Mouse (Mus musculus): Measurements from ENCODE around the gene Csta1. TPM values are rescaled to one million over a fixed set of nuclear protein-coding genes. Genes with fewer than 3 reads are reported as not detected.
"Not testable (repeated sequence)": the region's sequence is repeated elsewhere in the genome, so short reads cannot be mapped to it uniquely, and the experiment has no call there.

Gene Csta1
- polyA plus RNA-seq (2014; fragmentation: Nextera tagmentation; extraction: Ambion mirVana): 0.15 TPM in 1 of 2 replicates, not detected in the other

DNA sequence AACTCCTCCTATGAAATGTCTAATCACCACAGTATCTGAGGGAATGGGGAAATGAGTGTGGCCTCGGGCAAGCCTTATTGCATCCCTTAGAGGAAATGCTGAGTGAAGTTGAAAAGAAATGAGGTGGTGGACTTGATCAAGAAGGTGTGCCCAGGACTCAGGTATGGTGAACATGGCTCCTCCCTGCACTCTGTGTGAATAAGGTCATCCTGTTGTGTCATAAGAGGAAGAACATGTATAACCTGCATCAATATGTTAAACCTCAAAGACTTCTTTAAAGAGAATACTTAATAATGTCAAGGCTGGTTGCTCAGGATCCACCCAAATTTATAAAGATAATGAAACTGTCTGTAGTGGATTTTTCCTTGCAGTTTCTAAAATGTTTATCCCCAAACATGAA is at the start of gene Csta1:
TSS of gene Csta1 (minus strand) at position 101 of the 400 bp plus-strand sequence.
- H3K27ac ChIP-seq (ENCODE audit: low read depth, low read length): no peak within 1 kb of the TSS
- H3K27me3 ChIP-seq (ENCODE audit: control insufficient read depth, insufficient read depth, low read length): no peaks in the 10 kb centered on the region
- no peak within 1 kb of the TSS for H3K4me3 ChIP-seq (ENCODE audit: low read depth, low read length)
- no peaks in the 10 kb centered on the region for H3K4me1 ChIP-seq (replicated peaks; ENCODE audit: control insufficient read depth, insufficient read depth, low read length)
- no peak within 1 kb of the TSS for H3K4me2 ChIP-seq (replicated peaks; ENCODE audit: low read depth, low read length)
- H3K36me3 ChIP-seq (ENCODE audit: control insufficient read depth, insufficient read depth, low read length): no peaks in the 10 kb centered on the region
- 78% methylated on average over 1 of the region's 1 CpGs for WGBS
- DNase-seq (ENCODE audit: low spot score): no peak
- no peaks in the 10 kb centered on the region for H3K9me3 ChIP-seq (ENCODE audit: control insufficient read depth, low read length)
- no peak for ATAC-seq (ENCODE audit: low FRiP score)
- H3K9ac ChIP-seq (ENCODE audit: low read depth, low read length): no peak within 1 kb of the TSS

DNA sequence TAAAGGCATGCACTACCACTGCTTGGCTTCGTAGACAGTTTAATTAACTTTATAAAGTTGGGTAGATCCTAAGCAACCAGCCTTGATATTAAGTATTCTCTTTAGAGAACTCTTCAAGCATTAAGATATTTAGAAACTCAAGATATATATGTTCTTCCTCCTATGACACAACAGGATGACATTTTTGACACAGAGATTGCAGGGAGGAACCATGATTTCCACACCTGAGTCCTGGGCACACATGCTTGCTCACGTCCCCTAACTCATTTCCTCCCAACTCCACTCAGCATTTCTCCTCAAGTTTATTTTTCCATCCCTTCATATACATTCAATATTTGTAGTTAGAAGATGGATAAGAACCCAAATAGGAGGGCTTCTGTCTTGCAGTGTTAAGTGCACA is 48.9 kb upstream of the Csta1 start:
- DNase-seq (ENCODE audit: low spot score) (no peak), ATAC-seq (ENCODE audit: low FRiP score) (no peak)
- Histone ChIP-seq H3K9ac (ENCODE audit: low read depth, low read length) (no peak overlapping the region), H3K4me2 (replicated peaks; ENCODE audit: low read depth, low read length) (no peak overlapping the region), H3K4me1 (replicated peaks; ENCODE audit: control insufficient read depth, insufficient read depth, low read length) (no peaks in the 10 kb centered on the region), H3K27me3 (ENCODE audit: control insufficient read depth, insufficient read depth, low read length) (no peaks in the 10 kb centered on the region), H3K27ac (ENCODE audit: low read depth, low read length) (no peak overlapping the region), H3K9me3 (ENCODE audit: control insufficient read depth, low read length) (no peaks in the 10 kb centered on the region), H3K36me3 (ENCODE audit: control insufficient read depth, insufficient read depth, low read length) (no peaks in the 10 kb centered on the region), H3K4me3 (ENCODE audit: low read depth, low read length) (no peak overlapping the region)
- WGBS: 89% methylated on average over 2 of the region's 2 CpGs

DNA sequence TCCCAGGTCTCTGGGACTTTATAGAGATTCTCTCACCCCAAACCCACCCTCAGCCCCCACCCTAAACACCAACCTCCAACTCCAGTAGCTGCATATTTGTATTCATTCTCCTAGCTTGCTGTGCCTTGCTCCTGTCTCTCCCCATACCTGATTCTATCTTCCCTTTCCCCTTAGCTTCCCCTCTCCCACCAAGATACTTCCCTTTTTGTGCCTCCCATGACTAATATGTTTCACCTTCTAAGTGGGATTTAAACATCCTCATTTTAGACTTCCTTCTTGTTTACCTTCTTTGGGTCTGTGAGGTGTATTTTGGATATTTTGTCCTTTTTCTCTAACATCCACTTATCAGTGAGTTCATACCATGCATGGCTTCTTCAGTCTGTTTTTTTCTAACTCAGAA is 45.1 kb upstream of the Csta1 start:
- H3K4me3 ChIP-seq (ENCODE audit: low read depth, low read length): no peak overlapping the region
- ATAC-seq (ENCODE audit: low FRiP score) (no peak), DNase-seq (ENCODE audit: low spot score) (no peak)
- H3K9me3 ChIP-seq (ENCODE audit: control insufficient read depth, low read length): no peaks in the 10 kb centered on the region
- H3K27me3 ChIP-seq (ENCODE audit: control insufficient read depth, insufficient read depth, low read length): no peaks in the 10 kb centered on the region
- no peak overlapping the region for H3K27ac ChIP-seq (ENCODE audit: low read depth, low read length)
- no peak overlapping the region for H3K9ac ChIP-seq (ENCODE audit: low read depth, low read length)
- no peaks in the 10 kb centered on the region for H3K4me1 ChIP-seq (replicated peaks; ENCODE audit: control insufficient read depth, insufficient read depth, low read length)
- H3K36me3 ChIP-seq (ENCODE audit: control insufficient read depth, insufficient read depth, low read length): no peaks in the 10 kb centered on the region
- no peak overlapping the region for H3K4me2 ChIP-seq (replicated peaks; ENCODE audit: low read depth, low read length)

DNA sequence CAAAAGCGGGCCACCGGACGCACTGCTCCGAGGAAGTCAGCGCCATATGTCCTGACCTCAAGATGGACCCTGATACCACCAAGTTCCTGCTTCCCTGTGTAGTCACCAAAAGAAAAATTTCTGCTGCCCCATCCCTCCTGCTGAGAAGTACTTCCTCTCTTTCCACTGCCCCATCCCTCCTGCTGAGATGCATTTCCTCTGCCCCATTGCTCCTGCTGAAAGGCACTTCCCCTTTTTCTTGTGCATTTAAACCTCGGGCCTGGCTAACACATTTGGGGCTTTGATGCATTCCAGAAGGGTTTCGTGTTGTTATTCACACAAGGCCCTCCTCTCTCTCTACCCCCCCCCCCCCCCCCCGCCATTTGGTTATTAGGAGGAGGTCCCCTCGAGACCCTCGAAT is 36.8 kb upstream of the Csta1 start:
- not testable (repeated sequence) for H3K9ac ChIP-seq (ENCODE audit: low read depth, low read length); ATAC-seq (ENCODE audit: low FRiP score); H3K27me3 ChIP-seq (ENCODE audit: control insufficient read depth, insufficient read depth, low read length); DNase-seq (ENCODE audit: low spot score); H3K4me3 ChIP-seq (ENCODE audit: low read depth, low read length); H3K27ac ChIP-seq (ENCODE audit: low read depth, low read length); H3K4me1 ChIP-seq (replicated peaks; ENCODE audit: control insufficient read depth, insufficient read depth, low read length); H3K4me2 ChIP-seq (replicated peaks; ENCODE audit: low read depth, low read length); H3K36me3 ChIP-seq (ENCODE audit: control insufficient read depth, insufficient read depth, low read length); H3K9me3 ChIP-seq (ENCODE audit: control insufficient read depth, low read length)
- 82% methylated on average over 9 of the region's 10 CpGs for WGBS

DNA sequence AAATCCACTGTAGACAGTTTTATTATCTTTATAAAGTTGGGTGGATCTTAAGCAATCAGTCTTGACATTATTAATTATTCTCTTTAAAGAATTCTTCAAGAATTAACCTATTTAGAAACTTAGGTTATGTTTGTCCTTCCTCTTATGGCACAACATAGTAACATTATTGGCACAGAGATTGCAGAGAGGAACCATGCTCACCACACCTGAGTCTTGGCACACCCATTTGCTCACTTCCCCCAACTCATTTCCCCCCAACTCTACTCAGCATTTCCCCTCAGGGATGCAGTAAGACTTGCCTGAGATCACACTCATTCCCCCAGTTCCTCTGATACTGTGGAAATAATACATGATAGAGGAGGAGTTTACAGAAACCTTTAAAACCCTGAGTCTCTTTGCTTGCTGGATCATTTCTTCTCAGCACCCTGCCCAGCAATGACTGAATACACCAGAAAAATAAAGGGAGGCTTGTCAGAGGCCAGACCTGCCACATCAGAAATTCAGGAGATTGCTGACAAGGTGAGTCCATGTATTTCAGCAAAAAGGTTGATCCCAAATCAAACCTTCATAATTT is 25.4 kb upstream of the Csta1 start, which contains the start of gene Stfa2l1:
TSS of gene Stfa2l1 (plus strand) at position 410 of the 574 bp plus-strand sequence.
- no peak within 1 kb of the TSS for H3K4me3 ChIP-seq (ENCODE audit: low read depth, low read length)
- no peaks in the 10 kb centered on the region for H3K9me3 ChIP-seq (ENCODE audit: control insufficient read depth, low read length)
- H3K9ac ChIP-seq (ENCODE audit: low read depth, low read length): no peak within 1 kb of the TSS
- ATAC-seq (ENCODE audit: low FRiP score) (no peak), DNase-seq (ENCODE audit: low spot score) (no peak)
- H3K36me3 ChIP-seq (ENCODE audit: control insufficient read depth, insufficient read depth, low read length): no peaks in the 10 kb centered on the region
- H3K4me1 ChIP-seq (replicated peaks; ENCODE audit: control insufficient read depth, insufficient read depth, low read length): no peaks in the 10 kb centered on the region
- no peaks in the 10 kb centered on the region for H3K27me3 ChIP-seq (ENCODE audit: control insufficient read depth, insufficient read depth, low read length)
- no peak within 1 kb of the TSS for H3K27ac ChIP-seq (ENCODE audit: low read depth, low read length)
- no peak within 1 kb of the TSS for H3K4me2 ChIP-seq (replicated peaks; ENCODE audit: low read depth, low read length)

DNA sequence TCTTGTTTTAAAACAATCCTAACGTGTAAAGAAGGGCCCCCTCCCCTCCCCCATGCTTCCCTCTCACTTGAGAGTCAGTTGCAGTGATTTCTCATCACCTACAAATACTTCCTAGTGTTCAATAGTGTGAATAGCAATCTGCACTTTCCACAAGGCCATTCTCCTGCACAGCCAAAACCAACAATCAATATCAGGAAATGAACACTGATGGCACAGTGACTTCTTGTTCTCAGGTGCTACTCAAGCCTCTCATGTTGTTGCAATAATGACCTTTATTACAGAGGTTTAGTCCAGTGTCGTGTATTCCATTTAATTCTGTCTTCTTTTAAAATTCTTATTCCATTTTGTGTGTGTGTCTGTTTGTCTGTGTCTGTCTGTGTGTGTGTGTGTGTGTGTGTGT is 7.2 kb upstream of the Csta1 start:
- H3K9me3 ChIP-seq (ENCODE audit: control insufficient read depth, low read length): no peaks in the 10 kb centered on the region
- no peak overlapping the region for H3K27ac ChIP-seq (ENCODE audit: low read depth, low read length)
- no peak overlapping the region for H3K4me3 ChIP-seq (ENCODE audit: low read depth, low read length)
- WGBS: 79% methylated on average over 2 of the region's 2 CpGs
- no peaks in the 10 kb centered on the region for H3K4me1 ChIP-seq (replicated peaks; ENCODE audit: control insufficient read depth, insufficient read depth, low read length)
- no peak overlapping the region for H3K4me2 ChIP-seq (replicated peaks; ENCODE audit: low read depth, low read length)
- no peak for ATAC-seq (ENCODE audit: low FRiP score)
- H3K36me3 ChIP-seq (ENCODE audit: control insufficient read depth, insufficient read depth, low read length): no peaks in the 10 kb centered on the region
- no peak for DNase-seq (ENCODE audit: low spot score)
- H3K9ac ChIP-seq (ENCODE audit: low read depth, low read length): no peak overlapping the region
- H3K27me3 ChIP-seq (ENCODE audit: control insufficient read depth, insufficient read depth, low read length): no peaks in the 10 kb centered on the region

DNA sequence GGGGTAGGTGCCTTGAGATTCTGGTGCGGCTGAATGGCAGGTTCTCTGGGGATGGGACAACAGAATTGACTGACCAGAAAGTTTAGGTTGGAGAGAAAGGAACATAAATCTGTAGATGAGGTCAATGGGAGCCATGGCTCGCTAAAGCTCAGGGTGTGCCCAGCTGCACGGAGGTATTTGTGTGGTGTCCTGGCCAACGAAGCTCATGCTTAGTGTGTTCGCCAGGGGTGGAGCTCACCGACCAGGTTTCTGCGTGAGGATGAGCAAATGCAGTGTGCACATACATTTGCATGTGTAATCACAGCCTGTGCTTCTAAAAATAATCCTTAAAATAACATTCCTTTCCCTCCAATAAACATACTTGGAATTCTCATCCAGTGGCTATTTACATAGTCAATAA is 2.9 kb downstream of the Csta1 start:
- Histone ChIP-seq H3K27ac (ENCODE audit: low read depth, low read length) (no peak overlapping the region), H3K9me3 (ENCODE audit: control insufficient read depth, low read length) (no peaks in the 10 kb centered on the region), H3K4me3 (ENCODE audit: low read depth, low read length) (no peak overlapping the region), H3K4me2 (replicated peaks; ENCODE audit: low read depth, low read length) (no peak overlapping the region), H3K9ac (ENCODE audit: low read depth, low read length) (no peak overlapping the region), H3K36me3 (ENCODE audit: control insufficient read depth, insufficient read depth, low read length) (no peaks in the 10 kb centered on the region), H3K27me3 (ENCODE audit: control insufficient read depth, insufficient read depth, low read length) (no peaks in the 10 kb centered on the region), H3K4me1 (replicated peaks; ENCODE audit: control insufficient read depth, insufficient read depth, low read length) (no peaks in the 10 kb centered on the region)
- ATAC-seq (ENCODE audit: low FRiP score): no peak
- DNase-seq (ENCODE audit: low spot score): no peak
- 95% methylated on average over 7 of the region's 7 CpGs for WGBS

DNA sequence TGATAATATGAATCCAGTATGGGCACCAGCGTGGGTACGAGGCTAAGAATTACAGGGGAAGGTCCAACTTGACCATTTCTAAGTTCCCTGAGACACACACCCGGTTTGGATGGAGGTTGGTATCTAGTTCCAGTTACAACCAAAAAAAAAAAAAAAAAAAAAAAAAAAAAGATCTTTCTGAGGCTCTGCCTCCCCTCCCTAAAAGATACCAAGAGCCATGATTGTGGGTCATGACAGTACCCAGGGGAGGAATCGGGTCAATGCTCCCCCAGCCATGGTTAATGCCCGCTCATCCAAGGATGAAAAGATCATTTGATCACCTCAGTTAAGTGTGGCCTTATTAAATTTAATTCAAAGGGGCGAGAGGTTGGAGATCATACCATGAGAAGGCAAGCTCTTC is 15.3 kb downstream of the Csta1 start:
- H3K9ac ChIP-seq (ENCODE audit: low read depth, low read length); H3K27ac ChIP-seq (ENCODE audit: low read depth, low read length); H3K36me3 ChIP-seq (ENCODE audit: control insufficient read depth, insufficient read depth, low read length); H3K4me1 ChIP-seq (replicated peaks; ENCODE audit: control insufficient read depth, insufficient read depth, low read length); H3K9me3 ChIP-seq (ENCODE audit: control insufficient read depth, low read length); H3K4me3 ChIP-seq (ENCODE audit: low read depth, low read length); DNase-seq (ENCODE audit: low spot score); ATAC-seq (ENCODE audit: low FRiP score); H3K27me3 ChIP-seq (ENCODE audit: control insufficient read depth, insufficient read depth, low read length); H3K4me2 ChIP-seq (replicated peaks; ENCODE audit: low read depth, low read length): not testable (repeated sequence)
- 89% methylated on average over 6 of the region's 6 CpGs for WGBS

DNA sequence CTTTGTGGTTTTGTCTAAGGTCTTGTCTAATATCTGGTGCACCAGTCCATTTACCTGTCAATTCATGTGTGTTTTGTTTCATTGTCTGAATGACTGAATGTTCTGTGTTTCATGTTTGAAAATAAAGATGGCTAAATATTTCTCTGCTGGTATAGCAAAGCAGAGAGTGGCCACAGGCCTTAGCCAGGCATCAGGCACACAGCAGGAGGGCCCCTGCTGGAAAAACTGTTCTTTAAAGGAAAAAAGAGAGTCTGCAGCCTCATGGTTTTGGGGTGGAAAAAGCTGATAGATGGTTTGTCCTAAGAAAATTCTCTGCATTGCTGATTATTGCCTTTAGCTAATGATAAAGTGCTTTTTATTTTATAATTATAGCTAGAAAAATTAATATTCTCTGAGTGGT is 19.6 kb downstream of the Csta1 start:
- not testable (repeated sequence) for H3K4me3 ChIP-seq (ENCODE audit: low read depth, low read length); H3K27me3 ChIP-seq (ENCODE audit: control insufficient read depth, insufficient read depth, low read length); H3K4me2 ChIP-seq (replicated peaks; ENCODE audit: low read depth, low read length); H3K27ac ChIP-seq (ENCODE audit: low read depth, low read length); DNase-seq (ENCODE audit: low spot score); H3K9me3 ChIP-seq (ENCODE audit: control insufficient read depth, low read length); H3K9ac ChIP-seq (ENCODE audit: low read depth, low read length); H3K36me3 ChIP-seq (ENCODE audit: control insufficient read depth, insufficient read depth, low read length); H3K4me1 ChIP-seq (replicated peaks; ENCODE audit: control insufficient read depth, insufficient read depth, low read length); ATAC-seq (ENCODE audit: low FRiP score)

Data from hindbrain, embryonic 11.5 days (tissue).